Mouse (Mus musculus) embryonic fibroblast, embryonic 13.5 days (primary cell): Measurements from ENCODE around the gene Sh3bgrl2. TPM values are rescaled to one million over a fixed set of nuclear protein-coding genes. Genes with fewer than 3 reads are reported as not detected.

Experiments
- H3K27ac ChIP-seq: 2 replicates; pipeline ENCODE4 v1.5.1; 2012; ENCODE audit warnings: low read length, control low read depth, inconsistent platforms; ENCODE audit not compliant: insufficient read depth
- H3K4me1 ChIP-seq: 2 replicates; pipeline ENCODE4 v1.6.1; 2011; ENCODE audit warnings: low read length; ENCODE audit not compliant: control insufficient read depth, insufficient read depth
- H3K4me3 ChIP-seq: 2 replicates; pipeline ENCODE4 v1.5.1; 2011; ENCODE audit warnings: mild to moderate bottlenecking, control low read depth, low read length; ENCODE audit not compliant: insufficient read depth
- CTCF ChIP-seq: IDR thresholded peaks from 2 replicates; pipeline ENCODE4 v1.5.1; 2011; ENCODE audit warnings: mild to moderate bottlenecking, control low read depth, low read length, moderate library complexity, borderline replicate concordance; ENCODE audit not compliant: insufficient read depth
- POLR2A ChIP-seq: IDR thresholded peaks from 2 replicates; pipeline ENCODE4 v1.6.1; 2011; ENCODE audit warnings: low read depth, mild to moderate bottlenecking, control low read depth, low read length, moderate library complexity
- polyA plus RNA-seq: library from polyadenylated mRNA; stranded (reverse); fragments of >200 nt; gene quantifications from 2 replicates; pipeline ENCODE4 v1.2.4, GENCODE M21; 2011; ENCODE audit warnings: low read depth; ENCODE audit not compliant: missing spikeins, insufficient read length

Sh3bgrl2 gene
- polyA plus RNA-seq, 1 experiment = 18.4 TPM

GRCm38 (mm10) chr9:83647919-83648705 is 100.0 kb downstream of the Sh3bgrl2 start:
- no peak overlapping the region for H3K4me3 ChIP-seq
- no peak overlapping the region for H3K27ac ChIP-seq
- H3K4me1 ChIP-seq = no peaks in the 10 kb centered on the region
- TF ChIP-seq POLR2A (no peak), CTCF (no peak)

DNA sequence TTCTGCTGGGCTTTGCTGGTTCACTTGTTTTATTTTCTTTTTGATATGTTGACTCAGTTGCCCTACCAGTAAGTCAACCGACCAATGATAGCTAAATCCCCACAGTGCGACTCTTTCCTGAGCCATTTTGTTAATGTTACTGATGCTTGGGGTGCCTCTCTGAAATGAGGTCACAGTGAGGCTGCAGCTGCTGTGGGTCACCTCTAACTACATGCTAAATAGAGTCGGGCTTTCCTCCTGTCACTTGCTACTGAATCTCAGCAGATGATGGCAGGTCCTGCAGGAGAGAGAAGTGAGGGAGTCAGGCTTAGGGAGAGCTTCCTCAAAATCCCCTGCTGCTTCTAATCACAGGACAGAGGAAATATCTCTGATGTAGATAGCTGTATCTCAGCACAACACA is 100.6 kb downstream of the Sh3bgrl2 start:
- TF ChIP-seq POLR2A = no peak
- no peak for TF ChIP-seq CTCF
- Histone ChIP-seq H3K27ac (no peak overlapping the region), H3K4me3 (no peak overlapping the region), H3K4me1 (no peaks in the 10 kb centered on the region)

DNA sequence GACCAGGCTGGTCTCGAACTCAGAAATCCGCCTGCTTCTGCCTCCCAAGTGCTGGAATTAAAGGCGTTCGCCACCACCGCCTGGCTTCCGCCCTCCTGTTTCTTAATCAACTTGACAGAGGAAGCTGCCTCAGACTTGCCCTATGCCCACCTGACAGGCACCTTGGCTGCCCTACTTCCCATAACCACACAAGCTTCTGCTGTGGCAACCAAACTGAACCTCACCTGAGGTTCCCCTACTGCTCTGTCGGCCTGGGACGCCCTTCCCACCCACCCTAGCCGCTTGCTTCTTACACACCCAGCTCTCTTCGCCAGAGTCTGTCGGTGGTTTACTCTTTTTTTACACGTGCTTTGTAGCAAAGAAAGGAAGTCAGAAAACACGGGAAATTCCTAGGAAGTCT is 103.9 kb downstream of the Sh3bgrl2 start:
- TF ChIP-seq POLR2A (no peak), CTCF (no peak)
- Histone ChIP-seq H3K4me1 (no peaks in the 10 kb centered on the region), H3K4me3 (no peak overlapping the region), H3K27ac (no peak overlapping the region)

- TF ChIP-seq POLR2A (no peak), CTCF (no peak)
- no peak overlapping the region for H3K27ac ChIP-seq
- no peaks in the 10 kb centered on the region for H3K4me1 ChIP-seq
- no peak overlapping the region for H3K4me3 ChIP-seq
Measured at GRCm38 (mm10) chr9:83652590-83653172, 104.6 kb downstream of the Sh3bgrl2 start.

GRCm38 (mm10) chr9:83654601-83655000 is 106.5 kb downstream of the Sh3bgrl2 start:
- no peak overlapping the region for H3K27ac ChIP-seq
- no peak for TF ChIP-seq CTCF
- no peak for TF ChIP-seq POLR2A
- no peak overlapping the region for H3K4me3 ChIP-seq

DNA sequence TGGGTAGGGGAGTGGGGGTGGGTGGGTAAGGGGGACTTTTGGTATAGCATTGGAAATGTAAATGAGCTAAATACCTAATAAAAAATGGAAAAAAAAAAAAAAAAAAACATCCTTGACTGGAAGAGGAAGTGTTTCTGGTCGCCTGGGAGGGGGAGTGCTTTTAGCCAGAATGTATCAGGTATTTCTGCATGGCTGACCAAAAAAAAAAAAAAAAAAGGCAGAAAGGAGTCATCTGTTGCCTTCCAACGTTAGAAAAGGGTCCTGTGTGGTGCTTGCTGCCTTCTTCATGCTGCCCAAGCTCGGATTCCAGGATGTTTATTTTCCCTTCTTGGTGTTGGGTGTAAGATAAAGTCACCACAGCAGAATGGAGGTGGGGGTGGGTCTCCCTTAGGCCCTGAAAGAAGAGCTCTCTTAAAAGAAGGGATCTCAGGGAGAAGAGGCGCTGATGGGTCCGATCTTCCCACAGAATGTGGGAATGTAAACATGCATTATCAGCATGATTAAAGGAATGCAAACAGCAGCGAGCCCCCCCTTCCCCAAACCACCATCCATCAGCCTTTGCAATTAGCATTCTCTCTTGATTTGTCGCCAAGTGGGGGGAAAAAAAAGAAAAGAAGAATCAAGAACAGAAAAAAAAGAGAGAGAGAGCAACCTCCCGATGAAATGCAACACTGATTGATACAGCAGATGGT is 109.0 kb downstream of the Sh3bgrl2 start:
- no peak overlapping the region for H3K27ac ChIP-seq
- TF ChIP-seq CTCF (no peak), POLR2A (no peak)
- no peaks in the 10 kb centered on the region for H3K4me1 ChIP-seq
- H3K4me3 ChIP-seq = no peak overlapping the region

More at GRCm38 (mm10) chr9:83654601-83655000, 106.5 kb downstream of the Sh3bgrl2 start:
- H3K4me1 ChIP-seq = no peaks in the 10 kb centered on the region

DNA sequence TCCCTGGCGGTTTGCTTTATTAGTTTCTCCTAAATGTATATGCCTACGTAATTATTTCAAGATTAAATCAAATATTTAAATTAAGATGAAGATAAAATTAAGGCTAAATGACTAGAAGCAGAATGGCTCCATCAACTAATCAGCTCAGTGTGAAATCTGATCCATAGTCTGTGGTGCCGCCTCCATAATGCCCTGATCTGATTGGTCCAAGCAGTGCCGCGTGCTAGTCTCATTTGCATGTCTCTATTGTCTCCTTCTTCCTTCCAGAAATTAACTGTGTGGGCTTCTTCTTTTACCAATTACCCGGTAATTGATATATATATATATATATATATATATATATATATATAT is 109.5 kb downstream of the Sh3bgrl2 start:
- no peak overlapping the region for H3K27ac ChIP-seq
- H3K4me3 ChIP-seq = no peak overlapping the region
- TF ChIP-seq CTCF = no peak
- no peak for TF ChIP-seq POLR2A
- H3K4me1 ChIP-seq = no peaks in the 10 kb centered on the region

- no peaks in the 10 kb centered on the region for H3K4me1 ChIP-seq
- no peak overlapping the region for H3K27ac ChIP-seq
- TF ChIP-seq POLR2A (no peak), CTCF (no peak)
- H3K4me3 ChIP-seq = no peak overlapping the region
Measured at GRCm38 (mm10) chr9:83659081-83659480, 111.0 kb downstream of the Sh3bgrl2 start.

GRCm38 (mm10) chr9:83661811-83662210 is 113.7 kb downstream of the Sh3bgrl2 start:
- H3K4me1 ChIP-seq = no peaks in the 10 kb centered on the region
- TF ChIP-seq CTCF (no peak), POLR2A (no peak)
- H3K27ac ChIP-seq = no peak overlapping the region
- no peak overlapping the region for H3K4me3 ChIP-seq
